Mouse (Mus musculus) right cerebral cortex, postnatal 25 days (tissue): ENCODE measurements around the gene Foxj3.
"Not testable (repeated sequence)": the region's sequence is repeated elsewhere in the genome, so short reads cannot be mapped to it uniquely, and the experiment has no call there.

Experiments
- DNase-seq: peaks from one replicate; pipeline ENCODE4 v3.0.0; 2022

Foxj3 gene

GRCm38 (mm10) chr4:119536615-119537014 is at the start of gene Foxj3:
TSS of gene Foxj3 (plus strand) at chr4:119537004.
- not testable (repeated sequence) for DNase-seq

- no peak for DNase-seq
These were observed 47.1 kb upstream of the Foxj3 start for GRCm38 (mm10) chr4:119489666-119490065.

GRCm38 (mm10) chr4:119490806-119491205 is 46.0 kb upstream of the Foxj3 start:
- DNase-seq = no peak

GRCm38 (mm10) chr4:119492291-119492932 is 44.4 kb upstream of the Foxj3 start, which contains the start of gene Rimkla:
TSS of gene Rimkla (minus strand) at chr4:119492628.
- DNase-seq = peak; percentile 73

- no peak for DNase-seq
These were observed 43.9 kb upstream of the Foxj3 start for GRCm38 (mm10) chr4:119492933-119493327.

GRCm38 (mm10) chr4:119498319-119498848 is 38.4 kb upstream of the Foxj3 start:
- no peak for DNase-seq

GRCm38 (mm10) chr4:119511591-119511990 is 25.2 kb upstream of the Foxj3 start:
- no peak for DNase-seq

GRCm38 (mm10) chr4:119512731-119513141 is 24.1 kb upstream of the Foxj3 start:
- DNase-seq = no peak

- no peak for DNase-seq
These were observed 13.2 kb upstream of the Foxj3 start for GRCm38 (mm10) chr4:119523575-119523974.

GRCm38 (mm10) chr4:119524010-119524409 is 12.8 kb upstream of the Foxj3 start:
- no peak for DNase-seq

- no peak for DNase-seq
These were observed 12.3 kb upstream of the Foxj3 start for GRCm38 (mm10) chr4:119524466-119524865.

GRCm38 (mm10) chr4:119526329-119526845 is 10.4 kb upstream of the Foxj3 start:
- DNase-seq = no peak

- DNase-seq = no peak
These were observed 5.0 kb upstream of the Foxj3 start for GRCm38 (mm10) chr4:119531813-119532212.

GRCm38 (mm10) chr4:119535103-119535502 is 1.7 kb upstream of the Foxj3 start:
- DNase-seq = no peak

GRCm38 (mm10) chr4:119537436-119537835 is 632 bp downstream of the Foxj3 start:
- DNase-seq = no peak

- DNase-seq = peak; percentile 96
These were observed 2.4 kb downstream of the Foxj3 start, which contains the start of gene Frg2f1 for GRCm38 (mm10) chr4:119539031-119539824. TSS of gene Frg2f1 (minus strand) at chr4:119539529.

GRCm38 (mm10) chr4:119539836-119540532 is 3.2 kb downstream of the Foxj3 start:
- no peak for DNase-seq

GRCm38 (mm10) chr4:119540533-119540890 is 3.7 kb downstream of the Foxj3 start:
- no peak for DNase-seq

GRCm38 (mm10) chr4:119550864-119551263 is 14.1 kb downstream of the Foxj3 start:
- DNase-seq = no peak

GRCm38 (mm10) chr4:119555466-119555865 is 18.7 kb downstream of the Foxj3 start:
- no peak for DNase-seq

- DNase-seq = no peak
These were observed 26.3 kb downstream of the Foxj3 start for GRCm38 (mm10) chr4:119563136-119563535.

GRCm38 (mm10) chr4:119566322-119566835 is 29.6 kb downstream of the Foxj3 start:
- DNase-seq = no peak

GRCm38 (mm10) chr4:119572682-119573081 is 35.9 kb downstream of the Foxj3 start:
- no peak for DNase-seq
